11 mouse cellular contexts compared by ENCODE assay signal in genomic region chr1:132540701-132541100, GRCm38 (mm10). TPM values are rescaled to one million over a fixed set of nuclear protein-coding genes. Genes with fewer than 3 reads are reported as not detected.
A peak's percentile ranks its signal among the peaks of the same experiment; 100 is the strongest.
DNase-seq lines count a peak whose midpoint lies in the region; ATAC-seq and TF ChIP-seq lines count a peak whose summit lies in the region.
"Had no signal": no experiment of that assay in that cellular context is flagged by ENCODE, and none has a peak within 500 bp of the region (broad histone marks: within the 10 kb centered on the region; RNA-seq: fewer than 3 reads in every experiment).

No protein-coding gene starts in this region.

- no peaks in the 10 kb centered on the region for H3K9me3 ChIP-seq in kidney, embryonic 16.5 days (ENCODE audit: low read length)
- no peaks in the 10 kb centered on the region for H3K9me3 ChIP-seq in forebrain, embryonic 12.5 days
- no peaks in the 10 kb centered on the region for H3K9me3 ChIP-seq in hindbrain, embryonic 15.5 days
- H3K9me3 ChIP-seq in midbrain, postnatal 0 days (ENCODE audit: low read length): no peaks in the 10 kb centered on the region

- peaks cover 50% of the 10 kb centered on the region for H3K27me3 ChIP-seq in kidney, embryonic 16.5 days (ENCODE audit: insufficient read depth, low read length)
- peaks cover 55% of the 10 kb centered on the region for H3K27me3 ChIP-seq in forebrain, embryonic 12.5 days
- no peaks in the 10 kb centered on the region for H3K27me3 ChIP-seq in hindbrain, embryonic 15.5 days
- H3K27me3 ChIP-seq in midbrain, postnatal 0 days (ENCODE audit: insufficient read depth, low read length): no peaks in the 10 kb centered on the region

- H3K4me2 ChIP-seq in kidney, embryonic 16.5 days (replicated peaks; ENCODE audit: low read depth, low read length): peak overlapping the region; percentile 40
- H3K4me2 ChIP-seq in forebrain, embryonic 12.5 days: peak overlapping the region; percentile 71
- peak overlapping the region; percentile 77 for H3K4me2 ChIP-seq in hindbrain, embryonic 15.5 days
- peak overlapping the region; percentile 86 for H3K4me2 ChIP-seq in midbrain, postnatal 0 days (ENCODE audit: low read depth, low read length, poor library complexity, severe bottlenecking)
- H3K4me2 ChIP-seq: liver, embryonic 11.5 days had no signal

- TF ChIP-seq CTCF in midbrain, postnatal 0 days (IDR thresholded peaks at IDR 0.05): no peak

- no peak overlapping the region for H3K27ac ChIP-seq in kidney, embryonic 16.5 days (ENCODE audit: low read length)
- H3K27ac ChIP-seq in forebrain, embryonic 12.5 days: no peak overlapping the region
- H3K27ac ChIP-seq in hindbrain, embryonic 15.5 days (replicated peaks): no peak overlapping the region
- no peak overlapping the region for H3K27ac ChIP-seq in midbrain, postnatal 0 days (ENCODE audit: low read depth, low read length)

- WGBS in kidney, embryonic 16.5 days: 52% methylated on average over 7 of the region's 7 CpGs
- 66% methylated on average over 7 of the region's 7 CpGs for WGBS in forebrain, embryonic 12.5 days
- 51% methylated on average over 7 of the region's 7 CpGs for WGBS in hindbrain, embryonic 15.5 days
- WGBS in midbrain, postnatal 0 days: 62% methylated on average over 7 of the region's 7 CpGs

- peaks cover 27% of the 10 kb centered on the region for H3K4me1 ChIP-seq in kidney, embryonic 16.5 days (ENCODE audit: insufficient read depth, low read length)
- H3K4me1 ChIP-seq in forebrain, embryonic 12.5 days: peaks cover 48% of the 10 kb centered on the region
- H3K4me1 ChIP-seq in hindbrain, embryonic 15.5 days (replicated peaks): peaks cover 41% of the 10 kb centered on the region
- H3K4me1 ChIP-seq in midbrain, postnatal 0 days (ENCODE audit: insufficient read depth, low read length): peaks cover 22% of the 10 kb centered on the region

- DNase-seq in kidney, adult 11 months: no peak
- no peak for DNase-seq in midbrain, postnatal 0 days (ENCODE audit: low spot score)
- no peak for DNase-seq in spleen, postnatal 36 days (ENCODE audit: low spot score in 2 of 2)
- no peak for DNase-seq in ovary, postnatal 10 days (ENCODE audit: low spot score)
- no peak for DNase-seq in adrenal gland, postnatal 14 days
- DNase-seq: heart, adult 18-20 months; layer of hippocampus, postnatal 36 days had no signal

- no peaks in the 10 kb centered on the region for H3K36me3 ChIP-seq in kidney, embryonic 16.5 days (ENCODE audit: insufficient read depth, low read length)
- H3K36me3 ChIP-seq in forebrain, embryonic 12.5 days (replicated peaks): no peaks in the 10 kb centered on the region
- H3K36me3 ChIP-seq in hindbrain, embryonic 15.5 days: no peaks in the 10 kb centered on the region
- no peaks in the 10 kb centered on the region for H3K36me3 ChIP-seq in midbrain, postnatal 0 days (ENCODE audit: insufficient read depth, low read length)

- no peak overlapping the region for H3K9ac ChIP-seq in kidney, embryonic 16.5 days (replicated peaks; ENCODE audit: low read length)
- H3K9ac ChIP-seq in forebrain, embryonic 12.5 days: no peak overlapping the region
- H3K9ac ChIP-seq in hindbrain, embryonic 15.5 days: no peak overlapping the region
- no peak overlapping the region; the same call in 1 of the 2 replicates for H3K9ac ChIP-seq in midbrain, postnatal 0 days (replicated peaks; ENCODE audit: low read length, poor library complexity, severe bottlenecking)

- H3K4me3 ChIP-seq in kidney, embryonic 16.5 days (ENCODE audit: low read length): no peak overlapping the region
- no peak overlapping the region; the same call in 1 of the 2 replicates for H3K4me3 ChIP-seq in forebrain, embryonic 12.5 days (replicated peaks)
- H3K4me3 ChIP-seq in hindbrain, embryonic 15.5 days: peak overlapping the region; percentile 51
- peak overlapping the region; percentile 53; the same call in 1 of the 2 replicates for H3K4me3 ChIP-seq in midbrain, postnatal 0 days (ENCODE audit: low read depth, low read length)

- ATAC-seq in kidney, embryonic 16.5 days (ENCODE audit: low FRiP score, low TSS enrichment): 0 out of 2 replicates have a peak, but pooled peaks have one; percentile 20
- ATAC-seq in forebrain, embryonic 12.5 days (ENCODE audit: low FRiP score): no peak
- ATAC-seq in hindbrain, embryonic 15.5 days (ENCODE audit: low FRiP score, low read depth): no peak
- no peak for ATAC-seq in midbrain, postnatal 0 days (ENCODE audit: low FRiP score)

RNA-seq across cellular contexts. Expression of gene Cntn2, which starts 2.4 kb away (rescaled TPM):
- polyA plus RNA-seq in kidney, embryonic 16.5 days (2015; fragmentation: Nextera tagmentation; extraction: Ambion mirVana): 0.25 and 0.58 TPM in 2 replicates
- 37.0 and 37.5 TPM in 2 replicates for polyA plus RNA-seq in forebrain, embryonic 12.5 days (2016; fragmentation: Nextera tagmentation; extraction: Ambion mirVana)
- polyA plus RNA-seq in hindbrain, embryonic 15.5 days (2015; fragmentation: Nextera tagmentation; extraction: Ambion mirVana): 28.2 and 47.0 TPM in 2 replicates
- 55.4 and 69.2 TPM in 2 replicates for total RNA-seq in midbrain, postnatal 0 days (2014; rRNA removed)
- polyA plus RNA-seq in midbrain, postnatal 0 days (2015; fragmentation: Nextera tagmentation; extraction: Ambion mirVana): 14.7 and 15.6 TPM in 2 replicates
- total RNA-seq in adrenal gland, postnatal 14 days (2021): 0.07 and 0.94 TPM in 2 replicates

RNA-seq across cellular contexts. Expression of gene Tmem81, which starts 34.7 kb away (rescaled TPM):
- 1.6 and 1.7 TPM in 2 replicates for polyA plus RNA-seq in kidney, embryonic 16.5 days (2015; fragmentation: Nextera tagmentation; extraction: Ambion mirVana)
- 1.4 and 1.6 TPM in 2 replicates for polyA plus RNA-seq in forebrain, embryonic 12.5 days (2016; fragmentation: Nextera tagmentation; extraction: Ambion mirVana)
- 0.85 and 1.1 TPM in 2 replicates for polyA plus RNA-seq in hindbrain, embryonic 15.5 days (2015; fragmentation: Nextera tagmentation; extraction: Ambion mirVana)
- total RNA-seq in midbrain, postnatal 0 days (2014; rRNA removed): 0.38 and 1.4 TPM in 2 replicates
- 0.81 and 0.96 TPM in 2 replicates for polyA plus RNA-seq in midbrain, postnatal 0 days (2015; fragmentation: Nextera tagmentation; extraction: Ambion mirVana)
- total RNA-seq in adrenal gland, postnatal 14 days (2021): 2.3 and 4.2 TPM in 2 replicates

Comparison
In these comparisons a context has a peak if more than half of its experiments do, and no peak if none do; other contexts are left out.
1. H3K4me3 ChIP-seq: peak in hindbrain, embryonic 15.5 days (single experiment) and midbrain, postnatal 0 days (single experiment); none in kidney, embryonic 16.5 days (single experiment) and forebrain, embryonic 12.5 days (single experiment).
2. Peak in every context shown above with its lines, with median percentiles within 50 percentile points of each other: H3K4me2 ChIP-seq.